Mouse (Mus musculus) adrenal gland, adult (tissue): ENCODE data around the gene Kcnf1.

Experiments
- DNase-seq, 2 experiments: peaks; one replicate each; pipeline ENCODE4 v3.0.0; 2022 to 2023; ENCODE audit warnings: low spot score in 1 of 2; ENCODE audit not compliant: inconsistent age in 2 of 2

Kcnf1 gene

GRCm38 (mm10) chr12:17176757-17177092, at the start of gene Kcnf1:
Gene Kcnf1 (minus strand): TSS chr12:17176888.
- no peak for DNase-seq

- DNase-seq = peak; percentile 83 to 86
Observed at GRCm38 (mm10) chr12:17225012-17225411, 48.3 kb upstream of the Kcnf1 start.

- no peak for DNase-seq
Observed at GRCm38 (mm10) chr12:17223050-17223449, 46.4 kb upstream of the Kcnf1 start.

- DNase-seq = peak in 1 of 2 experiments; percentile 63
Observed at GRCm38 (mm10) chr12:17221891-17222428, 45.3 kb upstream of the Kcnf1 start.

GRCm38 (mm10) chr12:17220631-17221030, 43.9 kb upstream of the Kcnf1 start:
- peak; percentile 88 to 91 for DNase-seq

GRCm38 (mm10) chr12:17219107-17219506, 42.4 kb upstream of the Kcnf1 start:
- no peak for DNase-seq

- no peak for DNase-seq
Observed at GRCm38 (mm10) chr12:17218390-17218789, 41.7 kb upstream of the Kcnf1 start.

- DNase-seq = peak; percentile 84 to 89
Observed at GRCm38 (mm10) chr12:17215751-17216150, 39.1 kb upstream of the Kcnf1 start.

- no peak for DNase-seq
Observed at GRCm38 (mm10) chr12:17202492-17203322, 26.0 kb upstream of the Kcnf1 start.

- no peak for DNase-seq
Observed at GRCm38 (mm10) chr12:17198621-17199020, 21.9 kb upstream of the Kcnf1 start.

- peak in 1 of 2 experiments; percentile 35 for DNase-seq
Observed at GRCm38 (mm10) chr12:17194140-17194539, 17.5 kb upstream of the Kcnf1 start.

- DNase-seq = no peak
Observed at GRCm38 (mm10) chr12:17193311-17193710, 16.6 kb upstream of the Kcnf1 start.

GRCm38 (mm10) chr12:17192887-17193286, 16.2 kb upstream of the Kcnf1 start:
- no peak for DNase-seq

- DNase-seq = peak; percentile 76 to 86
Observed at GRCm38 (mm10) chr12:17184303-17184775, 7.7 kb upstream of the Kcnf1 start.

GRCm38 (mm10) chr12:17183788-17184187, 7.1 kb upstream of the Kcnf1 start:
- DNase-seq = peak; percentile 54 to 57

- DNase-seq = peak; percentile 61 to 81
Observed at GRCm38 (mm10) chr12:17176041-17176756, 489 bp downstream of the Kcnf1 start.

GRCm38 (mm10) chr12:17175531-17175951, 1.1 kb downstream of the Kcnf1 start:
- DNase-seq = peak in 1 of 2 experiments; percentile 30

- DNase-seq = no peak
Observed at GRCm38 (mm10) chr12:17175124-17175523, 1.6 kb downstream of the Kcnf1 start.

- DNase-seq = no peak
Observed at GRCm38 (mm10) chr12:17174134-17174893, 2.4 kb downstream of the Kcnf1 start.

GRCm38 (mm10) chr12:17170406-17170805, 6.3 kb downstream of the Kcnf1 start:
- DNase-seq = no peak

GRCm38 (mm10) chr12:17166116-17166515, 10.6 kb downstream of the Kcnf1 start:
- no peak for DNase-seq
